Mouse (Mus musculus) T-helper 1 cell (primary cell): ENCODE results near the gene Lgr5.

Experiments used
- in situ Hi-C: fragments of 300-600 bp; cut with MboI, MseI; formaldehyde crosslinking; loops from one replicate; pipeline ENCODE4 v1.15.1; 2025; ENCODE audit warnings: high pct_unique_total_duplicates

The Lgr5 gene

GRCm38 (mm10) chr10:115437286-115437685, 150.3 kb downstream of the Lgr5 start:
- in situ Hi-C loops, result no loop called here

GRCm38 (mm10) chr10:115425351-115425750, 162.2 kb downstream of the Lgr5 start:
- in situ Hi-C loops, result no loop called here

DNA sequence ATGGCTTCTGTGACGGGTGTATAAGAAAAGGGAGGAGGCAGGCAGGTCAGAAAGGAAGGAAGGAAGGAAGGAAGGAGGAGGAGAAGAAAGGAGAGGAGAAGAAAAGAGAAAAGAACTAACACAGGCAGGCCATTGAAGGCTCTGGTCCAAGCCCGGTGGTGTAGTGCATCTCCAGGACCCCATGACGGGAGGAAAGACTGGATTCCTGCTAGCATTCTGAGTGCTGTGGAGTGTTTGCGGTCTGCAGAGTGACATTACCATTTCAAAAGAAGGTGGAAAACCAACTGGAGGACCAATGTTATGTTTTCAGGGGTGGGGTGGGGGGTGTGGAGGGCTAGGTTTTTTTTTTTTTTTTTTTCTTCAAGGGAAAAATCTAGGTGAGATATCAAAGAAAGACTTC, 165.6 kb downstream of the Lgr5 start:
- in situ Hi-C loops, result no loop called here

DNA sequence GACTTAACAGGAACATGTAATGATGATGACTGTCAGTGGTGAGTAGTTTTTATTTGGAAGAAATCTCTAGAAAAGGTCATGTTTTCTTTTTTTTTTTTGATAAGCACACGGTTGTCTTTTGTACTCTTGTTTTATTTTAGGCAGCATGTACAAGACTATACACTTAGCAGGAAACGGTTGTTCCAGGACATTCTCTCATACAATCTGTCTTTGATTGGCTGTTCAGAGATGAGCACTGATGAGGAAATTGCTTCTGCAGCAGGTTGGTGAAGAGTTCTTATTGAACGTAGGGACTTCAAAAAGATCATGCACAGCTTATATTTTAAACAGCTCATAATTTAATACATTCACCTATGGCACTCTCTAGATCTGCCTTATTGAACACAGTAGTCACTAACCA, 173.5 kb downstream of the Lgr5 start:
- in situ Hi-C loops, result no loop called here

- in situ Hi-C loops, result no loop called here
These were observed 174.1 kb downstream of the Lgr5 start for GRCm38 (mm10) chr10:115413496-115413895.

DNA sequence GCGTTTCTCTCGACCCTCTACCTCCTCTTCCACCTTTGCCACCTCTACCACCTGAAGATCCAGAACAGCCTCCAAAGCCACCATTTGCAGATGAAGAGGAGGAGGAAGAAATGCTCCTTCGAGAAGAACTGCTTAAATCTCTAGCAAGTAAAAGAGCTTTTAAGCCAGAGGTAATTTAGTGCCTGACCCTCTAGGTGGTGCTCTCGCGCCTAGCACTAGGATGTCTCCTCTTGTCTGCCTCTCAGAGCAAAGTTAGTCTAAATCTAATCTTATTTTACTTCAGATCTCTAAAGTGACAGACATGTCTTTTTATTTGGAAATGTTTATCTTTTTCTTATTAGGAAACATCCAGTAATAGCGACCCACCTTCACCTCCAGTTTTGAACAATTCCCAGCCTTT, 181.2 kb downstream of the Lgr5 start:
- in situ Hi-C loops, result no loop called here
